Mouse (Mus musculus) adrenal gland, postnatal 36 days (tissue): ENCODE data around the gene Syt2. TPM values are rescaled to one million over a fixed set of nuclear protein-coding genes. Genes with fewer than 3 reads are reported as not detected.

Source experiments
- DNase-seq, 2 experiments: peaks; one replicate each; pipeline ENCODE4 v3.0.0; 2021; ENCODE audit warnings: mixed read lengths in 1 of 2
- total RNA-seq, 2 experiments: library from RNA; stranded (reverse); gene quantifications; 2 replicates each; pipeline ENCODE4 v1.2.3; 2021

Gene Syt2
- total RNA-seq, 2 experiments from 2014 or later, result 0.07 to 0.36 TPM

GRCm38 (mm10) chr1:134650816-134651215 is 4.3 kb downstream of the Syt2 start:
- DNase-seq, result no peak

GRCm38 (mm10) chr1:134651268-134651850 is 4.9 kb downstream of the Syt2 start:
- no peak for DNase-seq

DNA sequence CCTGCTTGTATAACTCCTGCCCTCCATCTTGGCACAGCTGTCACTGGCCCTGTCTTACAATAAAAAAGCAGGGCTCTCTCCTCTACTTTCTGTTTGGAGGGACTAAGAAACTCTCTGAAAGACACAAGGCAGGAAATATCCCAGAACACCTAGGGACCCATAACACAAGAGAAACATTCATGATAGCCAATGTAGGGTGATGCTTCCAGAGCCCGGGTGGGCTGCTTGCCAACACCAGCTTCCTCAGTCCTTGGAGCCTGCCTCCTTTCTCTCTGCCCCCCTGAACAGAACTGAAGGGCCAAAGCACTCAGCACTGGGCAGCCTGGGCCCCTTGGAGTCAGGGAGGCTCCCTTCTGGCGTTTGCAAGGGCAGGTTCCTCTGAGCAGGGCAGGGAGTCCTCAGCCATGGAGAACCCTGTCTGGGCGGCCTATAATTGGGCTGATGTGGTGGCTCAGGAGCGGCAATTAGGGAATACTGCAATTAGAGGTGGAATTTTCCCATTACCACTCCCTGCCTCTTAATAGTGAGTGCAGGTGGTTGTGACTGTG is 5.4 kb downstream of the Syt2 start:
- DNase-seq, result peak; percentile 39 to 58

GRCm38 (mm10) chr1:134653603-134654257 is 7.3 kb downstream of the Syt2 start:
- DNase-seq, result no peak

DNA sequence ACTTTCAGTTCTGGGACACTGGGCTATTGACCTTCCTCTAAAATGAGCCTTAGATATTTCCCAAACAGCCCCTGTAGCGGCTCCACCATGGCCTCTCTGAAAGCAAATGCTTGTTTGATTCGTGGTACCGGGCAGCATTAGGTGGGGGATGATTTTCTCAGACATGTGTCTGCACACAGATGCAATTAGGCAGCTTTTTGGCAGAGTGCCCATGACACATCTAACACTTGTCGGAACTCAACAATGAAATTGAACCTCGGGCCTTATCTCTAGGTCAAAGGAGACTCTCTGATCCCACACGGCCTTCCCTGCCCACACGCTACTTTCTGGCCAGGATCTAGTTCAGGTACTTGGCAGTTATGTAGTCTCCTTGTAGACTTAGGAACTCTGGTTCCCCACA is 12.4 kb downstream of the Syt2 start:
- DNase-seq, result no peak

DNA sequence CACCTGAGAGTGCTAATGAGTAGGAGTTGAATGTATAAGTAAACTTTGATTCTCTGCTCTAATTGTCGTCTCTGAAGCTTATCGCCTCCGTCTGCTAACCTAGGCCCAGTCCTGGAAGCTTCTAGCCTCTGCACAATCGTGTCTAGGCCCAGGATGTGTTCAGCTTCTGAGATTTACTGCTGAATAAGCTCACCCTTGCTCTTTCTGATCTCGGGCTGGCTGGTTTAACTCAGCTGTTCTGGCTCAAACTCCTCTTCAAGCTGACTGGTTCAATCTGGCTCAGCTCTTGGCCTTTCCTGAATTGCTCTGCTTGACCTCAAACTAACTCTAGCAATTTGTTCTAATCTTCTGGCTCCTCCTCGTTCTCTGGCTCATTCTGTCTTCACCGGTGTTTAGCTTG is 13.7 kb downstream of the Syt2 start:
- DNase-seq, result no peak

- DNase-seq, result no peak
Observed at GRCm38 (mm10) chr1:134671234-134672070, 25.0 kb downstream of the Syt2 start.

DNA sequence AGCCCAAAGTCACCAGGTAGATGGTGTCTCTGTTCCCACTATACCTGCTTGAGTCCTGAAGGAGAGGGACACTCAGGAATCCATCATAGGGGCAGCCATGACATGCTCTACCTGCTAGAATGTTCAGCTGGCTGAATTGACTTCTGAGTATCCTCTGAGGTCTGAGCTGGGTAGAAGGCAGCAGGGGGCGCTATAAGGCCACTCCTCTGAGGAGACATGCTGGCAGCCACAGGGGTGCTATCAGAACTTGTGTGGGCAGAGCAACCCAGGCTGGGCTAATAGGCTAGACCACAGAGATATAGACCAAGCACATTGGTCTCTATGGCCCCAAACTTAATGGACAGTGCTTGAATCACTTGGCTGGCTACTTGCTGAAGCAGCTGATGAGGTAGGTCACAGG is 27.8 kb downstream of the Syt2 start:
- peak; percentile 32 to 69 for DNase-seq

GRCm38 (mm10) chr1:134679445-134679844 is 33.0 kb downstream of the Syt2 start:
- DNase-seq, result no peak

DNA sequence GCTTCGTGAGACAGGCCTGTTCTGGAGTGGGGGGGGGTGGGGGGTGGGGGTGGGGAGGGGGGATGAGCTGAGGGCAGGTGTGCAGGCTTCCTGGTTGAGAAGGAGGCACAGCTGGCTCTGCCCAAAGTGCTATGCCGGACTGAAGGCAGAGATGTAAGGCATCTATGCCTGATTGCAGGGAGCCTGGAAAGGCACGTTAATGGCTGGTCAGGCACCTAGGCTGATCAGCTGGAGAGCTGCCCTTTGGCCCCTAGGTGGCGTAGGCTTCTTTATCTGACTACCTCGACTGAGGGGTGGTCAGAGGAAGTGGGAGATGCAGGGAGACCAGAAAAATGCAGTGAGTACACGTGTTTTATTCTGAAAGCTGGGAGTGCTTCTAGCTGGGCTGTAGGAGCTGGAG is 34.1 kb downstream of the Syt2 start:
- no peak for DNase-seq

DNA sequence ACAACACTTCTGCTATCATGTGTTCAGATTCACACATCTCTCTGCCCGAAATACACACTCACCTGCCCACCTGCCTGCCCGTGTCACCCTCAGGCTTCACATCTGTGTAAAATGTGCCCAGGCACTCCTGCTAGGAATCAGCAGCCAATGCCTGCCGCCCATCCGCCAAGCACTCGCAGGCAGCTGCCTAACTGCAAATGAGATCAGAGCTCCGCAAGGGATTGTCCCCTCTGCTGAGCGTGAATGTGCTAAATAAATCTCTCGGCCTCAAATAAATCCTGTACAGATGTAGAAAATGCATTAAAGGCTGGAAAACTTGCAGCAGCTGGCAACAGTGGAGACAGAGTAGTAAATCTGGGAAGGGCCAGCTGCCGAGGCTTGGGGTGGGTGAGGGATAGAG is 36.0 kb downstream of the Syt2 start:
- no peak for DNase-seq

- DNase-seq, result peak in 1 of 2 experiments; percentile 17
Observed at GRCm38 (mm10) chr1:134686834-134687421, 40.5 kb downstream of the Syt2 start.

DNA sequence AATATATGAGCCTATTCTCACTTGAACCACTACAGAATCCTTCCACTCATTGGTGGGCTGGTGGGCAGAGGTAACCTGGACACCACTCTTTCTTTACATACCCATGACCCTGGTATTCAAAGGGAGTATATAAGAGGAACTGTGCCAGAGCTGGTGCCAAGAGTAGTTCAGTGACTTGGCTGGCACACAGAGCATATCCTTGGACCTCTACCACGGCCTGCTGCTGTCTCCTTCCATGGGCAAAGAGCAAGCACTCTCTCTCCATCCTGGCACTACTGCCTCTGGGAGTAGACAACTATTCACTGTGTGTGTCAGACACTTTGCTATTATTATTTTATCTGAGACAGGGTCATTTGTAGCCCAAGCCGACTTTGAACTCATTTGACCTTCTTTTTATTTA is 49.8 kb downstream of the Syt2 start:
- no peak for DNase-seq

GRCm38 (mm10) chr1:134697073-134697472 is 50.6 kb downstream of the Syt2 start:
- DNase-seq, result no peak

DNA sequence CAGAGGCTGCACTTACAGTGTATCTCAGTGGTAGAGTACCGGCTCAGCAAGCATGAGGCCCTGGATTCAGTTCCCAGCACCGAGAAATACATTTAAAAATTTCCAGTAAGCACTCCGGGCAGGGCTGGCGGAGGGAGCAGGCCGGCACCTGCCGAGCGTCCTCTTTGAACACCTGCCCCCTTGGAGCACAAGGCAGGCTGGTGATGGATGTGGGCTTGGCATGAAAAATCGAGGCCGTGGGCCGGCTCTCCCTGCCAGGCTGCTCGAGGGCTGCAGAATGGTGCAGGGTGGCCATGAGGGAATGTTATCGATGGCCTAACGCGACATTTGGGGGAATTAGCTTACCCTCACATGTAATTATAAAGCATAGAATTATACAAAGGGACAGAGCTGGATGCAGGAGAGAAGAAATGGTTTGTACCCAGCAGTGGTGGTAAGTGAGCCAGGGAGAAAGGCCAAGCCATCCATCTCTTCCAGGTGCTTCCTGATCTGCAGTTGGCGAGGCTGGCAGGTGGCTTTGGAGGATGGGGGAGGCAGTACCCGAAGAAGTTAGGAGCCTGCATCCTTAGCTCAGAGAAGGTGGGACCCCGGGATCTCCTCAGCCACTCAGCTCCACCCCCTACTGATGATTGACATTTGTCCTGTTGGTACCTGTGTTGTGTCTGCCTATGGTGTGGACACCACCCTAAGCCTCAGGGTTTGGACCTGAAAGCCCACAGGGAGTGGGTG is 51.2 kb downstream of the Syt2 start:
- no peak for DNase-seq

- DNase-seq, result no peak
Observed at GRCm38 (mm10) chr1:134698486-134698885, 52.0 kb downstream of the Syt2 start.

DNA sequence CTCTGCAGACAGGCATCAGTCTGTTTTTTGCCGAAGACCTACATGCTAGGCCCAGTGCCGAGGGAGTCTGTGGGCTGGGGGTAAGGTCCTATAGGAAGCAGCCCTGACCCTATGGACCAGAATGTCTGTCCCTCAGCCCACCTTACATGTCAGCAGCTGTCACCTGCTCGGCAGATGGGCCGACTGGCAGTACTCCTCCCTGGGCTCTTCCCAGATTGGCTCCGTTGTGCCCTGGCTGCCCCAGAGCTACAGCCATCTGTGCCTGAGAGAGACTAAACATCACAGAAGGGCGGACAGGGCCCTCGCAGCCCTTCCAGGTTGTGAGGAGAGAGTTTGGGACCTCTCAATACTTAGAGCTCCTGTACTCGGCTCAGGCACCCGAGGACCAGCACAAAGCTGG is 52.9 kb downstream of the Syt2 start:
- no peak for DNase-seq

DNA sequence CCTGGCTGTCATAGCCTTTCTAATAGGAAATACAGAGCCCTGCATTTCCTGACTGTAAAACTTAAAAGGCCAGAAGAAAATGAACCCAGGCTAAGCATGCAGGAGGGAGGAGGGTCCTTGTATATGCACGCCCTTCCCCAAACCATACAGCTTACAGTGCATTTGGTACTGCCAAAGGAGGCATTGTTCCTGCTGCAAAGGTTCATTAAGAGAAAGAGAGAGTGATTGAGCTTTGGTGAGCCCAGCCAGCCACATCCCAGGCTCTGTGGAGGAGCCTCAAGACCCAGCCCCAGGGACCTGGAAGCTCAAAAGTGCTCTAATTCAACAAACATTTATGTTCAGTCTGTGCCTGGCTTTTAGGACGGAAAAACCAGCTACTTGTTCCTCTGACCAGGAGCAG is 53.7 kb downstream of the Syt2 start:
- no peak for DNase-seq

GRCm38 (mm10) chr1:134700634-134701033 is 54.2 kb downstream of the Syt2 start:
- DNase-seq, result no peak

GRCm38 (mm10) chr1:134701191-134701590 is 54.7 kb downstream of the Syt2 start:
- peak in 1 of 2 experiments; percentile 11 for DNase-seq

DNA sequence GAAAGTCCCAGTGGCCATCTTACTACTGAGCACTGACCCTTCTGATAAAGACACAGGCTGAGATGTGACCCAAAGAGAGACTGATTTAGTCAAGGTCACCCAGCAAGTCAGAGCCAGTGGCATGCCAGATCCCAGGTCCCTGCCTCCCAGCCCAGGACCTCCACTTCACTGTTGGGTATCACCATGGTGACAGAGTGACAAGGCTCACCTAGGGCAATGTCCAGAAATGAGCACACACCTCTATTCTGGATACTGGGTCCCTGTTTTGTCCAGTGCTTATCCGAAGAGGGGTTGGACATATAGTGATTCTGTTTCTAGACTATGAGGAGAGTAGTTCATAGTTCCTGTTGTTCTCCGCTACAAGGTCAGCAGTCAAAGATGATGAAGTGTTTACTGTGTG is 56.8 kb downstream of the Syt2 start:
- DNase-seq, result peak in 1 of 2 experiments; percentile 17
